Mouse (Mus musculus) heart, postnatal 0 days (tissue): ENCODE measurements at regions not wholly inside any gene's neighbourhood (a gene's known extent, or its start where the extent isn't known, plus 50 kb on each side); places are given as distances from the start of the nearest gene placed in this dataset.
"Not testable (repeated sequence)": the region's sequence is repeated elsewhere in the genome, so short reads cannot be mapped to it uniquely, and the experiment has no call there.

Experiments
- ATAC-seq: fragments of 200-750 bp; cut with Nextera tagmentation; 2 replicates; pipeline ENCODE4 v1.8.0; 2017; ENCODE audit warnings: low read depth, moderate number of reproducible peaks, moderate library complexity; ENCODE audit not compliant: insufficient read depth
- DNase-seq: peaks from one replicate; pipeline ENCODE4 v3.0.0-alpha.2; 2016; ENCODE audit warnings: low spot score
- H3K27ac ChIP-seq: fragments of 300-500 bp; sonication (generic); 2 replicates; pipeline ENCODE4 v1.5.1; 2014; ENCODE audit warnings: low read depth, mild to moderate bottlenecking
- H3K27me3 ChIP-seq: fragments of 300-500 bp; sonication (generic); 2 replicates; pipeline ENCODE4 v1.6.1; 2014; ENCODE audit warnings: low read length, mixed read lengths; ENCODE audit not compliant: control insufficient read depth, insufficient read depth
- H3K36me3 ChIP-seq: fragments of 300-500 bp; sonication (generic); replicated peaks from 2 replicates; pipeline ENCODE4 v1.6.1; 2014; ENCODE audit warnings: low read length, mixed read lengths; ENCODE audit not compliant: control insufficient read depth, insufficient read depth
- H3K4me1 ChIP-seq: fragments of 300-500 bp; sonication (generic); 2 replicates; pipeline ENCODE4 v1.6.1; 2014; ENCODE audit warnings: antibody characterized with exemption; ENCODE audit not compliant: control insufficient read depth, insufficient read depth
- H3K4me2 ChIP-seq: fragments of 300-500 bp; sonication (generic); 2 replicates; pipeline ENCODE4 v1.6.1; 2014; ENCODE audit warnings: low read depth, mild to moderate bottlenecking, low read length, moderate library complexity
- H3K4me3 ChIP-seq: fragments of 300-500 bp; sonication (generic); 2 replicates; pipeline ENCODE4 v1.5.1; 2014; ENCODE audit warnings: low read depth, low read length
- H3K9ac ChIP-seq: fragments of 300-500 bp; sonication (generic); replicated peaks from 2 replicates; pipeline ENCODE4 v1.6.1; 2014; ENCODE audit warnings: low read depth, low read length, mixed read lengths
- H3K9me3 ChIP-seq: fragments of 300-500 bp; sonication (generic); replicated peaks from 2 replicates; pipeline ENCODE4 v1.6.1; 2016; ENCODE audit warnings: low read length; ENCODE audit not compliant: control insufficient read depth
- CTCF ChIP-seq: IDR thresholded peaks from 2 replicates; pipeline ENCODE4 v1.5.1; 2016; ENCODE audit warnings: antibody characterized with exemption, control low read depth, low read depth
- EP300 ChIP-seq: IDR thresholded peaks from 2 replicates; pipeline ENCODE4 v1.6.1; 2016; ENCODE audit warnings: antibody characterized with exemption, low read depth
- WGBS: fragments of 180-500 bp; shearing (Covaris S2); extraction: QIAGEN DNeasy Blood & Tissue Kit; methylation state at CpG from one replicate; pipeline ENCODE4 v1.1.7; 2014; 5-methylcytosine and 5-hydroxymethylcytosine counted together

GRCm38 (mm10) chr14:48589702-48590325 is 83.8 kb downstream of the Otx2 start:
- H3K27ac ChIP-seq: no peak overlapping the region
- WGBS: 16% methylated on average over 15 of the region's 15 CpGs
- peak overlapping the region; percentile 65 for H3K4me2 ChIP-seq
- no peaks in the 10 kb centered on the region for H3K36me3 ChIP-seq
- no peaks in the 10 kb centered on the region for H3K9me3 ChIP-seq
- TF ChIP-seq EP300 (no peak), CTCF (no peak)
- H3K4me3 ChIP-seq: peak overlapping the region; percentile 39
- peak; percentile 51; the same call in 1 of the 2 replicates for ATAC-seq
- H3K27me3 ChIP-seq: no peaks in the 10 kb centered on the region
- peak; percentile 20 for DNase-seq
- H3K4me1 ChIP-seq: no peaks in the 10 kb centered on the region
- peak overlapping the region; percentile 20 for H3K9ac ChIP-seq

GRCm38 (mm10) chr14:48585820-48586219 is 87.8 kb downstream of the Otx2 start:
- Histone ChIP-seq H3K36me3 (no peaks in the 10 kb centered on the region), H3K4me3 (no peak overlapping the region), H3K4me2 (no peak overlapping the region), H3K27ac (no peak overlapping the region), H3K4me1 (no peaks in the 10 kb centered on the region), H3K27me3 (no peaks in the 10 kb centered on the region), H3K9ac (no peak overlapping the region), H3K9me3 (no peaks in the 10 kb centered on the region)
- ATAC-seq (no peak), DNase-seq (no peak)
- WGBS: 87% methylated on average over 3 of the region's 3 CpGs
- no peak for TF ChIP-seq CTCF
- no peak for TF ChIP-seq EP300

- Histone ChIP-seq H3K4me1 (no peaks in the 10 kb centered on the region), H3K27me3 (no peaks in the 10 kb centered on the region), H3K9ac (no peak overlapping the region), H3K36me3 (no peaks in the 10 kb centered on the region), H3K4me2 (no peak overlapping the region), H3K27ac (no peak overlapping the region), H3K9me3 (no peaks in the 10 kb centered on the region), H3K4me3 (no peak overlapping the region)
- ATAC-seq: no peak
- no peak for TF ChIP-seq CTCF
- TF ChIP-seq EP300: no peak
- no peak for DNase-seq
- WGBS: 54% methylated on average over 3 of the region's 3 CpGs
These were observed 89.0 kb downstream of the Otx2 start for GRCm38 (mm10) chr14:48584571-48584970.

GRCm38 (mm10) chr14:48583516-48583915 is 90.1 kb downstream of the Otx2 start:
- TF ChIP-seq CTCF: no peak
- Histone ChIP-seq H3K4me3 (no peak overlapping the region), H3K9me3 (no peaks in the 10 kb centered on the region), H3K4me2 (no peak overlapping the region), H3K4me1 (no peaks in the 10 kb centered on the region), H3K36me3 (no peaks in the 10 kb centered on the region), H3K27me3 (no peaks in the 10 kb centered on the region), H3K27ac (no peak overlapping the region), H3K9ac (no peak overlapping the region)
- WGBS: 77% methylated on average over 3 of the region's 3 CpGs
- ATAC-seq: no peak
- no peak for DNase-seq

- H3K4me3 ChIP-seq: no peak overlapping the region
- H3K27ac ChIP-seq: no peak overlapping the region
- no peaks in the 10 kb centered on the region for H3K27me3 ChIP-seq
- 79% methylated on average over 1 of the region's 1 CpGs for WGBS
- DNase-seq (no peak), ATAC-seq (no peak)
- no peaks in the 10 kb centered on the region for H3K9me3 ChIP-seq
- no peak overlapping the region for H3K9ac ChIP-seq
- H3K4me1 ChIP-seq: no peaks in the 10 kb centered on the region
- no peak overlapping the region for H3K4me2 ChIP-seq
- no peaks in the 10 kb centered on the region for H3K36me3 ChIP-seq
- no peak for TF ChIP-seq EP300
- peak; percentile 34 for TF ChIP-seq CTCF
These were observed 91.5 kb downstream of the Otx2 start for GRCm38 (mm10) chr14:48582080-48582479.

- H3K27ac ChIP-seq, H3K36me3 ChIP-seq, H3K9ac ChIP-seq, H3K4me3 ChIP-seq, ATAC-seq, H3K27me3 ChIP-seq, H3K9me3 ChIP-seq, H3K4me1 ChIP-seq, H3K4me2 ChIP-seq, DNase-seq: not testable (repeated sequence)
- 20% methylated on average over 2 of the region's 2 CpGs for WGBS
These were observed 92.3 kb downstream of the Otx2 start for GRCm38 (mm10) chr14:48581308-48581707.
